Mouse (Mus musculus) forebrain, embryonic 13.5 days (tissue): Measurements from ENCODE around the gene Entpd5. TPM values are rescaled to one million over a fixed set of nuclear protein-coding genes. Genes with fewer than 3 reads are reported as not detected.

Experiments
- ATAC-seq: fragments of 200-750 bp; cut with Nextera tagmentation; 2 replicates; pipeline ENCODE4 v1.8.0; 2017
- H3K27ac ChIP-seq: fragments of 300-500 bp; sonication (generic); 2 replicates; pipeline ENCODE4 v1.5.1; 2015; ENCODE audit warnings: inconsistent platforms, mild to moderate bottlenecking, moderate library complexity
- H3K27me3 ChIP-seq: fragments of 300-500 bp; sonication (generic); 2 replicates; pipeline ENCODE4 v1.6.1; 2015; ENCODE audit warnings: mild to moderate bottlenecking, inconsistent platforms
- H3K36me3 ChIP-seq: fragments of 300-500 bp; sonication (generic); 2 replicates; pipeline ENCODE4 v1.6.1; 2015; ENCODE audit warnings: mild to moderate bottlenecking, inconsistent platforms; ENCODE audit not compliant: poor library complexity, severe bottlenecking
- H3K4me1 ChIP-seq: fragments of 300-500 bp; sonication (generic); 2 replicates; pipeline ENCODE4 v1.6.1; 2015; ENCODE audit warnings: inconsistent platforms
- H3K4me2 ChIP-seq: fragments of 300-500 bp; sonication (generic); 2 replicates; pipeline ENCODE4 v1.6.1; 2015; ENCODE audit warnings: inconsistent platforms, mild to moderate bottlenecking, moderate library complexity
- H3K4me3 ChIP-seq: fragments of 300-500 bp; sonication (generic); 2 replicates; pipeline ENCODE4 v1.5.1; 2015; ENCODE audit warnings: mild to moderate bottlenecking, inconsistent platforms
- H3K9ac ChIP-seq: fragments of 300-500 bp; sonication (generic); 2 replicates; pipeline ENCODE4 v1.6.1; 2015; ENCODE audit warnings: mild to moderate bottlenecking, inconsistent platforms
- H3K9me3 ChIP-seq: fragments of 300-500 bp; sonication (generic); replicated peaks from 2 replicates; pipeline ENCODE4 v1.6.1; 2016; ENCODE audit warnings: inconsistent platforms
- WGBS: fragments of 180-500 bp; shearing (Covaris S2); methylation state at CpG from one replicate; pipeline ENCODE4 v1.1.7; 2015; 5-methylcytosine and 5-hydroxymethylcytosine counted together
- polyA plus RNA-seq: library from polyadenylated mRNA; unstranded; fragments of >200 nt; fragmentation: Nextera tagmentation; extraction: Ambion mirVana; gene quantifications from 2 replicates; pipeline ENCODE4 v1.2.1, GENCODE M21; 2015

Entpd5 gene
- polyA plus RNA-seq, 1 experiment from 2014 or later, result 8.8 TPM

GRCm38 (mm10) chr12:84397685-84398084 lies 11.1 kb downstream of the Entpd5 start:
- ATAC-seq, result no peak
- Histone ChIP-seq H3K4me2 (no peak overlapping the region), H3K9ac (no peak overlapping the region), H3K9me3 (no peaks in the 10 kb centered on the region), H3K4me1 (no peaks in the 10 kb centered on the region), H3K36me3 (no peaks in the 10 kb centered on the region), H3K27me3 (no peaks in the 10 kb centered on the region), H3K27ac (no peak overlapping the region), H3K4me3 (no peak overlapping the region)

GRCm38 (mm10) chr12:84396947-84397679 lies 11.7 kb downstream of the Entpd5 start:
- Histone ChIP-seq H3K9me3 (no peaks in the 10 kb centered on the region), H3K4me3 (no peak overlapping the region), H3K27ac (no peak overlapping the region), H3K4me2 (no peak overlapping the region), H3K36me3 (no peaks in the 10 kb centered on the region), H3K4me1 (no peaks in the 10 kb centered on the region), H3K9ac (no peak overlapping the region), H3K27me3 (no peaks in the 10 kb centered on the region)
- ATAC-seq, result no peak
- WGBS, result 91% methylated on average over 14 of the region's 14 CpGs

GRCm38 (mm10) chr12:84393847-84394246 lies 15.0 kb downstream of the Entpd5 start:
- WGBS, result 91% methylated on average over 5 of the region's 5 CpGs
- Histone ChIP-seq H3K4me1 (no peaks in the 10 kb centered on the region), H3K4me3 (no peak overlapping the region), H3K9ac (no peak overlapping the region), H3K4me2 (no peak overlapping the region), H3K27ac (no peak overlapping the region), H3K36me3 (peaks cover 3% of the 10 kb centered on the region; the same call in 1 of the 2 replicates), H3K27me3 (no peaks in the 10 kb centered on the region), H3K9me3 (no peaks in the 10 kb centered on the region)
- ATAC-seq, result no peak

- no peaks in the 10 kb centered on the region for H3K9me3 ChIP-seq
These were observed 16.1 kb downstream of the Entpd5 start for GRCm38 (mm10) chr12:84392681-84393080.

GRCm38 (mm10) chr12:84390336-84390735 lies 18.5 kb downstream of the Entpd5 start:
- no peak overlapping the region for H3K4me3 ChIP-seq
- no peak overlapping the region for H3K4me2 ChIP-seq
- no peak overlapping the region for H3K9ac ChIP-seq
- H3K4me1 ChIP-seq, result no peaks in the 10 kb centered on the region
- H3K9me3 ChIP-seq, result no peaks in the 10 kb centered on the region
- peaks cover 3% of the 10 kb centered on the region; the same call in 1 of the 2 replicates for H3K36me3 ChIP-seq
- WGBS, result 89% methylated on average over 6 of the region's 6 CpGs
- H3K27ac ChIP-seq, result no peak overlapping the region
- H3K27me3 ChIP-seq, result no peaks in the 10 kb centered on the region
- no peak for ATAC-seq

More at GRCm38 (mm10) chr12:84392681-84393080, 16.1 kb downstream of the Entpd5 start:
- no peaks in the 10 kb centered on the region for H3K4me1 ChIP-seq
- no peaks in the 10 kb centered on the region for H3K27me3 ChIP-seq
- no peak for ATAC-seq
- H3K9ac ChIP-seq, result no peak overlapping the region
- 97% methylated on average over 4 of the region's 4 CpGs for WGBS
- no peak overlapping the region for H3K4me3 ChIP-seq
- peaks cover 3% of the 10 kb centered on the region; the same call in 1 of the 2 replicates for H3K36me3 ChIP-seq
- H3K4me2 ChIP-seq, result no peak overlapping the region
- no peak overlapping the region for H3K27ac ChIP-seq

- no peak overlapping the region for H3K4me2 ChIP-seq
- H3K9ac ChIP-seq, result no peak overlapping the region
- H3K4me3 ChIP-seq, result no peak overlapping the region
- H3K27ac ChIP-seq, result no peak overlapping the region
- WGBS, result 75% methylated on average over 14 of the region's 14 CpGs
- 0 out of 2 replicates have a peak, but pooled peaks cover 3% of the 10 kb centered on the region for H3K4me1 ChIP-seq
- H3K36me3 ChIP-seq, result peaks cover 3% of the 10 kb centered on the region; the same call in 1 of the 2 replicates
- H3K27me3 ChIP-seq, result no peaks in the 10 kb centered on the region
- ATAC-seq, result no peak
- no peaks in the 10 kb centered on the region for H3K9me3 ChIP-seq
These were observed 19.9 kb downstream of the Entpd5 start for GRCm38 (mm10) chr12:84388774-84389400.

GRCm38 (mm10) chr12:84388097-84388496 lies 20.7 kb downstream of the Entpd5 start:
- H3K27me3 ChIP-seq, result no peaks in the 10 kb centered on the region
- no peaks in the 10 kb centered on the region for H3K9me3 ChIP-seq
- H3K36me3 ChIP-seq, result peaks cover 3% of the 10 kb centered on the region; the same call in 1 of the 2 replicates
- no peak overlapping the region for H3K27ac ChIP-seq
- H3K9ac ChIP-seq, result no peak overlapping the region
- H3K4me3 ChIP-seq, result no peak overlapping the region
- H3K4me2 ChIP-seq, result no peak overlapping the region
- no peak for ATAC-seq
- WGBS, result 91% methylated on average over 8 of the region's 8 CpGs
- H3K4me1 ChIP-seq, result 0 out of 2 replicates have a peak, but pooled peaks cover 3% of the 10 kb centered on the region

- H3K36me3 ChIP-seq, result no peaks in the 10 kb centered on the region
- no peak overlapping the region for H3K27ac ChIP-seq
- H3K9ac ChIP-seq, result no peak overlapping the region
- 0 out of 2 replicates have a peak, but pooled peaks cover 3% of the 10 kb centered on the region for H3K4me1 ChIP-seq
- H3K9me3 ChIP-seq, result no peaks in the 10 kb centered on the region
- ATAC-seq, result no peak
- H3K27me3 ChIP-seq, result no peaks in the 10 kb centered on the region
- no peak overlapping the region for H3K4me3 ChIP-seq
- WGBS, result 90% methylated on average over 4 of the region's 4 CpGs
- H3K4me2 ChIP-seq, result no peak overlapping the region
These were observed 23.4 kb downstream of the Entpd5 start for GRCm38 (mm10) chr12:84385408-84385807.

GRCm38 (mm10) chr12:84384644-84385081 lies 24.2 kb downstream of the Entpd5 start:
- no peaks in the 10 kb centered on the region for H3K36me3 ChIP-seq
- whole genome bisulfite sequencing, result 77% methylated on average over 5 of the region's 5 CpGs
- H3K4me1 ChIP-seq, result 0 out of 2 replicates have a peak, but pooled peaks cover 3% of the 10 kb centered on the region
- no peak overlapping the region for H3K27ac ChIP-seq
- no peak overlapping the region for H3K9ac ChIP-seq
- H3K9me3 ChIP-seq, result no peaks in the 10 kb centered on the region
- ATAC-seq, result no peak
- H3K27me3 ChIP-seq, result no peaks in the 10 kb centered on the region
- no peak overlapping the region for H3K4me2 ChIP-seq
- no peak overlapping the region for H3K4me3 ChIP-seq

GRCm38 (mm10) chr12:84382369-84382768 lies 26.5 kb downstream of the Entpd5 start:
- WGBS, result 80% methylated on average over 4 of the region's 4 CpGs
- Histone ChIP-seq H3K9me3 (no peaks in the 10 kb centered on the region), H3K36me3 (peaks cover 10% of the 10 kb centered on the region), H3K27ac (no peak overlapping the region), H3K4me3 (no peak overlapping the region), H3K9ac (no peak overlapping the region), H3K4me1 (0 out of 2 replicates have a peak, but pooled peaks cover 3% of the 10 kb centered on the region), H3K27me3 (no peaks in the 10 kb centered on the region), H3K4me2 (no peak overlapping the region)
- ATAC-seq, result no peak

- no peaks in the 10 kb centered on the region for H3K9me3 ChIP-seq
- H3K4me2 ChIP-seq, result no peak overlapping the region
- H3K27me3 ChIP-seq, result no peaks in the 10 kb centered on the region
- no peak overlapping the region for H3K27ac ChIP-seq
- no peaks in the 10 kb centered on the region for H3K4me1 ChIP-seq
- 95% methylated on average over 6 of the region's 6 CpGs for WGBS
- no peak for ATAC-seq
- no peak overlapping the region for H3K4me3 ChIP-seq
- peaks cover 85% of the 10 kb centered on the region for H3K36me3 ChIP-seq
- no peak overlapping the region for H3K9ac ChIP-seq
These were observed 34.9 kb downstream of the Entpd5 start for GRCm38 (mm10) chr12:84373831-84374481.

GRCm38 (mm10) chr12:84371647-84372046 lies 37.2 kb downstream of the Entpd5 start:
- no peak for ATAC-seq
- Histone ChIP-seq H3K4me3 (no peak overlapping the region), H3K4me1 (no peaks in the 10 kb centered on the region), H3K36me3 (peaks cover 90% of the 10 kb centered on the region), H3K27ac (no peak overlapping the region), H3K27me3 (no peaks in the 10 kb centered on the region), H3K9ac (no peak overlapping the region), H3K9me3 (no peaks in the 10 kb centered on the region), H3K4me2 (no peak overlapping the region)
- 89% methylated on average over 5 of the region's 5 CpGs for WGBS
